Comparison of ENCODE assay signal across 8 mouse cellular contexts in the genomic region with DNA sequence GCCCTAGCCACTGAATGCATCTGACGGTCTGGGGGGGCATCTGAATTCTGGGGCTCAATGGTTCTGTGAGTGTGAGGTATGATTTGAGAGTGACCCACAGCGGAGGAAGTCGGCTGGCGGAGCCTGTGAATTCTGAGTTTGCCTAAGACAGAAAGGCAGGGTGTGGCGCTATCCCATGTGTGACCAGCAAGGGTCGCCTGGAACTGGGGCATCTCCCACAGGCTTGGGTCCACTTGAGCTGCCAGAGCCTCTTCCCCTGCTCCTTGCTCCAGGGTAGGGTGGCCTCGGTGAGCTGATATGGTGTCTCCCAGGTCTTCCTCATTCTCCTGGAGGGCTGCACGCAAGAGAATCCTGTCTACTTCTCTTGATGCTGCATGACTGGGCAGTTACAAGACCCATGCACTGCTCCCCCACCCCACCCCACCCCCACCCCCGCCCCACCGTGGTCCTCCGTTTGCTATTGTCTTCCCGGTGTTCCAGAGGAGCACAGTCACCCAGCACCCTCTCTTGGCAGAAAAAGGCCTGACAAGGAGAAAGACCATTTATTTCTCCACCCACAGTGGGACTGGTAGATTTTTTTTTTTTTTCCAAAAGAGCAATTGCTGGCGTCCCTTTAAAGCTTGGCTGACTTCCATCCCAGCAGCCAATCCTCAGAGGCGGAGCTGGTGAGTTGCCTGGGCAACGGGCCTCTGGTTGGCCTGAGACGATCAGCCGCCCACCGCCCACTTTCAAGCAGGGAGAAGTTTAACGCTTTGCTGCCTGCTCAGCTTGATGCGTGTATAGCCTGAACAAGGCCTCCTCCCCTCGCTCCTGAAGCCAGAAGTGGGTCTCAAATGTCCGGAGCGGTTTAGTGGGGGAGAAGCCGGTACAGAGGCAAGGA. TPM values are rescaled to one million over a fixed set of nuclear protein-coding genes. Genes with fewer than 3 reads are reported as not detected.
A peak's percentile ranks its signal among the peaks of the same experiment; 100 is the strongest.
DNase-seq lines count a peak whose midpoint lies in the region; ATAC-seq and TF ChIP-seq lines count a peak whose summit lies in the region.

No protein-coding gene starts in this region.

- DNase-seq in cerebellum, adult 11 months = peak; percentile 56
- DNase-seq in heart, postnatal 36 days = peak; percentile 43 to 50
- peak; percentile 93 for DNase-seq in layer of hippocampus, adult 11-12 months (ENCODE audit: low spot score)
- peak; percentile 45 to 46 for DNase-seq in thymus, postnatal 10 days (ENCODE audit: low spot score in 2 of 2)

- 0 out of 2 replicates have a peak overlapping the region, but pooled peaks have one; percentile 20 for H3K9ac ChIP-seq in forebrain, embryonic 15.5 days (replicated peaks)
- no peak overlapping the region for H3K9ac ChIP-seq in liver, embryonic 15.5 days
- H3K9ac ChIP-seq in neural tube, embryonic 15.5 days (replicated peaks) = peak overlapping the region; percentile 36; the same call in 1 of the 2 replicates

- peak overlapping the region; percentile 81 for H3K4me3 ChIP-seq in E14TG2a.4 (replicated peaks; ENCODE audit: low read length)
- H3K4me3 ChIP-seq in forebrain, embryonic 15.5 days = peak overlapping the region; percentile 27
- H3K4me3 ChIP-seq in liver, embryonic 15.5 days (replicated peaks) = no peak overlapping the region
- H3K4me3 ChIP-seq in neural tube, embryonic 15.5 days (replicated peaks) = peak overlapping the region; percentile 21

- 1% methylated on average over 24 of the region's 24 CpGs for WGBS in forebrain, embryonic 15.5 days
- WGBS in liver, embryonic 15.5 days (ENCODE audit: insufficient replicate concordance) = 6% methylated on average over 24 of the region's 24 CpGs
- WGBS in neural tube, embryonic 15.5 days = 1% methylated on average over 24 of the region's 24 CpGs

- H3K4me1 ChIP-seq in E14TG2a.4 (replicated peaks; ENCODE audit: low read depth, low read length) = peaks cover 83% of the 10 kb centered on the region
- H3K4me1 ChIP-seq in forebrain, embryonic 15.5 days = peaks cover 18% of the 10 kb centered on the region
- H3K4me1 ChIP-seq in liver, embryonic 15.5 days (replicated peaks) = no peaks in the 10 kb centered on the region
- peaks cover 26% of the 10 kb centered on the region for H3K4me1 ChIP-seq in neural tube, embryonic 15.5 days

- peak overlapping the region; percentile 40 for H3K4me2 ChIP-seq in forebrain, embryonic 15.5 days (replicated peaks)
- H3K4me2 ChIP-seq in liver, embryonic 15.5 days = peak overlapping the region; percentile 44
- H3K4me2 ChIP-seq in neural tube, embryonic 15.5 days = peak overlapping the region; percentile 55

- peaks cover 14% of the 10 kb centered on the region for H3K36me3 ChIP-seq in E14TG2a.4 (ENCODE audit: insufficient read depth, low read length)
- H3K36me3 ChIP-seq in forebrain, embryonic 15.5 days = peaks cover 4% of the 10 kb centered on the region; the same call in 1 of the 2 replicates
- no peaks in the 10 kb centered on the region for H3K36me3 ChIP-seq in liver, embryonic 15.5 days (replicated peaks)
- peaks cover 28% of the 10 kb centered on the region for H3K36me3 ChIP-seq in neural tube, embryonic 15.5 days

- ATAC-seq in forebrain, embryonic 15.5 days (replicated peaks) = peak; percentile 88
- no peak for ATAC-seq in liver, embryonic 15.5 days (ENCODE audit: insufficient read depth)
- ATAC-seq in neural tube, embryonic 15.5 days (ENCODE audit: low FRiP score) = peak; percentile 89

- peak; percentile 37; the same call in 1 of the 2 replicates for TF ChIP-seq CTCF in E14TG2a.4 (conservative IDR thresholded peaks at IDR 0.05; ENCODE audit: low read length)

- intact Hi-C loops in heart, postnatal 36 days (cut with DNase I) = loop anchor here (1.0 kb wide), 2 partner anchors 34 to 66 kb away; no protein-coding TSS in a partner anchor

- H3K9me3 ChIP-seq in E14TG2a.4 (ENCODE audit: low read length) = no peaks in the 10 kb centered on the region
- no peaks in the 10 kb centered on the region for H3K9me3 ChIP-seq in forebrain, embryonic 15.5 days
- H3K9me3 ChIP-seq in liver, embryonic 15.5 days (replicated peaks) = no peaks in the 10 kb centered on the region
- no peaks in the 10 kb centered on the region for H3K9me3 ChIP-seq in neural tube, embryonic 15.5 days (replicated peaks)

- peak overlapping the region; percentile 86 for H3K27ac ChIP-seq in forebrain, embryonic 15.5 days (replicated peaks)
- H3K27ac ChIP-seq in liver, embryonic 15.5 days (replicated peaks) = no peak overlapping the region
- peak overlapping the region; percentile 89 for H3K27ac ChIP-seq in neural tube, embryonic 15.5 days (replicated peaks)

- H3K27me3 ChIP-seq in E14TG2a.4 (ENCODE audit: insufficient read depth, low read length) = 0 out of 2 replicates have a peak, but pooled peaks cover 3% of the 10 kb centered on the region
- no peaks in the 10 kb centered on the region for H3K27me3 ChIP-seq in forebrain, embryonic 15.5 days
- H3K27me3 ChIP-seq in liver, embryonic 15.5 days = peaks cover 64% of the 10 kb centered on the region
- peaks cover 27% of the 10 kb centered on the region for H3K27me3 ChIP-seq in neural tube, embryonic 15.5 days (replicated peaks)

RNA-seq across cellular contexts. Expression of a gene that starts 31.3 kb away (rescaled TPM):
- polyA plus RNA-seq in forebrain, embryonic 15.5 days (2015; fragmentation: Nextera tagmentation; extraction: Ambion mirVana) = 2.7 and 4.2 TPM in 2 replicates
- not detected for total RNA-seq in heart, postnatal 36 days (2021)
- 0.07 and 0.32 TPM in 2 replicates for polyA plus RNA-seq in liver, embryonic 15.5 days (2015; fragmentation: Nextera tagmentation; extraction: Ambion mirVana)
- polyA plus RNA-seq in neural tube, embryonic 15.5 days (2015; fragmentation: Nextera tagmentation; extraction: Ambion mirVana) = 0.24 and 0.93 TPM in 2 replicates

RNA-seq across cellular contexts. Expression of a gene that starts 31.8 kb away (rescaled TPM):
- 48.2 and 52.8 TPM in 2 replicates for polyA plus RNA-seq in forebrain, embryonic 15.5 days (2015; fragmentation: Nextera tagmentation; extraction: Ambion mirVana)
- 1 to 10 TPM; 1.8 to 1.9 TPM for total RNA-seq in heart, postnatal 36 days (2021)
- 0.06 TPM in 2 replicates for polyA plus RNA-seq in liver, embryonic 15.5 days (2015; fragmentation: Nextera tagmentation; extraction: Ambion mirVana)
- 59.9 and 61.1 TPM in 2 replicates for polyA plus RNA-seq in neural tube, embryonic 15.5 days (2015; fragmentation: Nextera tagmentation; extraction: Ambion mirVana)

RNA-seq across cellular contexts. Expression of a gene that starts 45.9 kb away (rescaled TPM):
- polyA plus RNA-seq in forebrain, embryonic 15.5 days (2015; fragmentation: Nextera tagmentation; extraction: Ambion mirVana) = 0.47 and 1.2 TPM in 2 replicates
- total RNA-seq in heart, postnatal 36 days (2021) = not detected
- not detected in 2 replicates for polyA plus RNA-seq in liver, embryonic 15.5 days (2015; fragmentation: Nextera tagmentation; extraction: Ambion mirVana)
- polyA plus RNA-seq in neural tube, embryonic 15.5 days (2015; fragmentation: Nextera tagmentation; extraction: Ambion mirVana) = 0.33 and 0.80 TPM in 2 replicates

Comparison
In these comparisons a context has a peak if more than half of its experiments do, and no peak if none do; other contexts are left out.
1. RNA of a gene that starts 31.8 kb away (polyA plus RNA-seq): 59.9 to 61.1 TPM in neural tube, embryonic 15.5 days and 48.2 to 52.8 TPM in forebrain, embryonic 15.5 days; 0.06 TPM in liver, embryonic 15.5 days; every median in the first group is over 10 times any median in the second.
2. Peak in every context shown above with its lines, with median percentiles within 50 percentile points of each other: DNase-seq and H3K4me2 ChIP-seq.